Mouse (Mus musculus) heart, embryonic 12.5 days (tissue): ENCODE measurements around the gene Strada. TPM values are rescaled to one million over a fixed set of nuclear protein-coding genes. Genes with fewer than 3 reads are reported as not detected.
A peak's percentile ranks its signal among the peaks of the same experiment; 100 is the strongest.
"Not testable (repeated sequence)": the region's sequence is repeated elsewhere in the genome, so short reads cannot be mapped to it uniquely, and the experiment has no call there.

ENCODE experiments used
- ATAC-seq: fragments of 200-750 bp; cut with Nextera tagmentation; 2 replicates; pipeline ENCODE4 v1.8.0; 2017; ENCODE audit warnings: moderate TSS enrichment, moderate library complexity; ENCODE audit not compliant: insufficient number of reproducible peaks, low FRiP score
- H3K27ac ChIP-seq: fragments of 300-500 bp; sonication (generic); 2 replicates; pipeline ENCODE4 v1.5.1; 2016; ENCODE audit warnings: mild to moderate bottlenecking, moderate library complexity; ENCODE audit not compliant: poor library complexity, severe bottlenecking
- H3K27me3 ChIP-seq: fragments of 300-500 bp; sonication (generic); replicated peaks from 2 replicates; pipeline ENCODE4 v1.6.1; 2016; ENCODE audit warnings: mild to moderate bottlenecking, moderate library complexity
- H3K36me3 ChIP-seq: fragments of 300-500 bp; sonication (generic); 2 replicates; pipeline ENCODE4 v1.6.1; 2016; ENCODE audit warnings: mild to moderate bottlenecking, moderate library complexity
- H3K4me1 ChIP-seq: fragments of 300-500 bp; sonication (generic); replicated peaks from 2 replicates; pipeline ENCODE4 v1.6.1; 2016; ENCODE audit warnings: mild to moderate bottlenecking
- H3K4me2 ChIP-seq: fragments of 300-500 bp; sonication (generic); 2 replicates; pipeline ENCODE4 v1.6.1; 2016; ENCODE audit warnings: mild to moderate bottlenecking, moderate library complexity
- H3K4me3 ChIP-seq: fragments of 300-500 bp; sonication (generic); 2 replicates; pipeline ENCODE4 v1.5.1; 2016; ENCODE audit warnings: mild to moderate bottlenecking
- H3K9ac ChIP-seq: fragments of 300-500 bp; sonication (generic); 2 replicates; pipeline ENCODE4 v1.6.1; 2016; ENCODE audit warnings: mild to moderate bottlenecking, moderate library complexity
- H3K9me3 ChIP-seq: fragments of 300-500 bp; sonication (generic); replicated peaks from 2 replicates; pipeline ENCODE4 v1.6.1; 2016; ENCODE audit warnings: mild to moderate bottlenecking, moderate library complexity
- WGBS: fragments of 180-500 bp; shearing (Covaris S2); methylation state at CpG from one replicate; pipeline ENCODE4 v1.1.7; 2016; 5-methylcytosine and 5-hydroxymethylcytosine counted together
- polyA plus RNA-seq: library from polyadenylated mRNA; unstranded; fragments of >200 nt; fragmentation: Nextera tagmentation; extraction: Ambion mirVana; gene quantifications from 2 replicates; pipeline ENCODE4 v1.2.1, GENCODE M21; 2016

Gene Strada
- polyA plus RNA-seq, 1 experiment from 2014 or later = 22.4 TPM

- Histone ChIP-seq H3K36me3 (peaks cover 81% of the 10 kb centered on the region), H3K27ac (no peak overlapping the region), H3K9ac (no peak overlapping the region), H3K4me3 (no peak overlapping the region), H3K27me3 (no peaks in the 10 kb centered on the region), H3K4me1 (peaks cover 2% of the 10 kb centered on the region; the same call in 1 of the 2 replicates), H3K4me2 (no peak overlapping the region), H3K9me3 (no peaks in the 10 kb centered on the region)
- 86% methylated on average over 19 of the region's 19 CpGs for WGBS
- no peak for ATAC-seq
Measured at GRCm38 (mm10) chr11:106201337-106202122, 438 bp downstream of the Strada start.

- no peak for ATAC-seq
- Histone ChIP-seq H3K36me3 (peaks cover 78% of the 10 kb centered on the region), H3K27me3 (no peaks in the 10 kb centered on the region), H3K27ac (no peak overlapping the region), H3K4me3 (no peak overlapping the region), H3K4me2 (no peak overlapping the region), H3K9me3 (no peaks in the 10 kb centered on the region), H3K4me1 (peaks cover 2% of the 10 kb centered on the region; the same call in 1 of the 2 replicates), H3K9ac (no peak overlapping the region)
- 59% methylated on average over 6 of the region's 6 CpGs for WGBS
Measured at GRCm38 (mm10) chr11:106200756-106201155, 1.2 kb downstream of the Strada start.

- not testable (repeated sequence) for H3K4me2 ChIP-seq, H3K27ac ChIP-seq, H3K9me3 ChIP-seq, H3K9ac ChIP-seq, H3K4me1 ChIP-seq, H3K4me3 ChIP-seq, ATAC-seq, H3K27me3 ChIP-seq
- WGBS = 93% methylated on average over 7 of the region's 7 CpGs
- peaks cover 71% of the 10 kb centered on the region for H3K36me3 ChIP-seq
Measured at GRCm38 (mm10) chr11:106199997-106200396, 2.0 kb downstream of the Strada start.

GRCm38 (mm10) chr11:106198277-106198676 is 3.7 kb downstream of the Strada start:
- ATAC-seq = no peak
- 72% methylated on average over 4 of the region's 4 CpGs for WGBS
- peaks cover 55% of the 10 kb centered on the region for H3K36me3 ChIP-seq

GRCm38 (mm10) chr11:106195341-106195740 is 6.6 kb downstream of the Strada start:
- Histone ChIP-seq H3K27ac (peak overlapping the region; percentile 41; the same call in 1 of the 2 replicates), H3K9me3 (no peaks in the 10 kb centered on the region), H3K4me2 (no peak overlapping the region), H3K4me3 (no peak overlapping the region), H3K9ac (no peak overlapping the region), H3K4me1 (peaks cover 14% of the 10 kb centered on the region), H3K27me3 (no peaks in the 10 kb centered on the region), H3K36me3 (peaks cover 28% of the 10 kb centered on the region)
- no peak for ATAC-seq

More at GRCm38 (mm10) chr11:106198277-106198676, 3.7 kb downstream of the Strada start:
- no peak overlapping the region for H3K9ac ChIP-seq
- no peaks in the 10 kb centered on the region for H3K27me3 ChIP-seq
- no peak overlapping the region for H3K27ac ChIP-seq
- no peak overlapping the region for H3K4me3 ChIP-seq
- H3K9me3 ChIP-seq = no peaks in the 10 kb centered on the region
- H3K4me2 ChIP-seq = no peak overlapping the region
- peaks cover 9% of the 10 kb centered on the region; the same call in 1 of the 2 replicates for H3K4me1 ChIP-seq

- Histone ChIP-seq H3K4me2 (no peak overlapping the region), H3K9me3 (no peaks in the 10 kb centered on the region), H3K9ac (no peak overlapping the region), H3K4me1 (peaks cover 14% of the 10 kb centered on the region), H3K27ac (peak overlapping the region; percentile 41), H3K4me3 (no peak overlapping the region), H3K36me3 (peaks cover 25% of the 10 kb centered on the region), H3K27me3 (no peaks in the 10 kb centered on the region)
- ATAC-seq = no peak
- 88% methylated on average over 7 of the region's 7 CpGs for WGBS
Measured at GRCm38 (mm10) chr11:106194891-106195290, 7.1 kb downstream of the Strada start.

GRCm38 (mm10) chr11:106194155-106194541 is 7.8 kb downstream of the Strada start:
- H3K9me3 ChIP-seq = no peaks in the 10 kb centered on the region
- peaks cover 14% of the 10 kb centered on the region for H3K4me1 ChIP-seq
- H3K4me3 ChIP-seq = peak overlapping the region; percentile 77
- WGBS = 31% methylated on average over 3 of the region's 3 CpGs
- H3K9ac ChIP-seq = peak overlapping the region; percentile 90
- peaks cover 22% of the 10 kb centered on the region for H3K36me3 ChIP-seq
- no peaks in the 10 kb centered on the region for H3K27me3 ChIP-seq
- peak overlapping the region; percentile 84 for H3K27ac ChIP-seq
- ATAC-seq = no peak
- peak overlapping the region; percentile 83 for H3K4me2 ChIP-seq

- Histone ChIP-seq H3K4me3 (peak overlapping the region; percentile 77), H3K27ac (peak overlapping the region; percentile 84), H3K9me3 (no peaks in the 10 kb centered on the region), H3K27me3 (no peaks in the 10 kb centered on the region), H3K4me1 (peaks cover 14% of the 10 kb centered on the region), H3K36me3 (peaks cover 22% of the 10 kb centered on the region), H3K4me2 (peak overlapping the region; percentile 83), H3K9ac (peak overlapping the region; percentile 90)
- peak; percentile 97 for ATAC-seq
- WGBS = 0% methylated on average over 44 of the region's 44 CpGs
Measured at GRCm38 (mm10) chr11:106193371-106194154, 8.4 kb downstream of the Strada start.

- Histone ChIP-seq H3K4me3 (peak overlapping the region; percentile 77), H3K9ac (peak overlapping the region; percentile 90), H3K9me3 (no peaks in the 10 kb centered on the region), H3K4me1 (peaks cover 14% of the 10 kb centered on the region), H3K27ac (peak overlapping the region; percentile 84), H3K36me3 (peaks cover 14% of the 10 kb centered on the region), H3K4me2 (peak overlapping the region; percentile 83), H3K27me3 (no peaks in the 10 kb centered on the region)
- no peak for ATAC-seq
- 10% methylated on average over 19 of the region's 19 CpGs for WGBS
Measured at GRCm38 (mm10) chr11:106192657-106193370, 9.2 kb downstream of the Strada start.

- Histone ChIP-seq H3K9me3 (no peaks in the 10 kb centered on the region), H3K4me2 (peak overlapping the region; percentile 83), H3K27ac (no peak overlapping the region), H3K4me3 (peak overlapping the region; percentile 77), H3K4me1 (peaks cover 14% of the 10 kb centered on the region), H3K27me3 (no peaks in the 10 kb centered on the region), H3K36me3 (peaks cover 10% of the 10 kb centered on the region), H3K9ac (no peak overlapping the region)
- ATAC-seq = no peak
- WGBS = 55% methylated on average over 5 of the region's 5 CpGs
Measured at GRCm38 (mm10) chr11:106192241-106192640, 9.7 kb downstream of the Strada start.

- WGBS = 92% methylated on average over 3 of the region's 3 CpGs
- 0 out of 2 replicates have a peak overlapping the region, but pooled peaks have one; percentile 83 for H3K4me2 ChIP-seq
- no peak overlapping the region for H3K27ac ChIP-seq
- no peak overlapping the region for H3K9ac ChIP-seq
- no peaks in the 10 kb centered on the region for H3K27me3 ChIP-seq
- no peaks in the 10 kb centered on the region for H3K9me3 ChIP-seq
- peaks cover 14% of the 10 kb centered on the region for H3K4me1 ChIP-seq
- no peak overlapping the region for H3K4me3 ChIP-seq
- no peak for ATAC-seq
- H3K36me3 ChIP-seq = peaks cover 5% of the 10 kb centered on the region
Measured at GRCm38 (mm10) chr11:106191716-106192115, 10.3 kb downstream of the Strada start.
